Mouse (Mus musculus) heart, adult 8-10 months (tissue): ENCODE data around the gene Mrps25. TPM values are rescaled to one million over a fixed set of nuclear protein-coding genes. Genes with fewer than 3 reads are reported as not detected.

Experiments used
- DNase-seq: peaks from one replicate; pipeline ENCODE4 v3.0.0; 2022; ENCODE audit warnings: low spot score
- total RNA-seq, 4 experiments: library from RNA; stranded (reverse); gene quantifications; 2 replicates each; pipeline ENCODE4 v1.2.4; 2022

Mrps25 gene
- total RNA-seq, 4 experiments from 2014 or later = 67.1 to 86.9 (median 71.9) TPM

DNA sequence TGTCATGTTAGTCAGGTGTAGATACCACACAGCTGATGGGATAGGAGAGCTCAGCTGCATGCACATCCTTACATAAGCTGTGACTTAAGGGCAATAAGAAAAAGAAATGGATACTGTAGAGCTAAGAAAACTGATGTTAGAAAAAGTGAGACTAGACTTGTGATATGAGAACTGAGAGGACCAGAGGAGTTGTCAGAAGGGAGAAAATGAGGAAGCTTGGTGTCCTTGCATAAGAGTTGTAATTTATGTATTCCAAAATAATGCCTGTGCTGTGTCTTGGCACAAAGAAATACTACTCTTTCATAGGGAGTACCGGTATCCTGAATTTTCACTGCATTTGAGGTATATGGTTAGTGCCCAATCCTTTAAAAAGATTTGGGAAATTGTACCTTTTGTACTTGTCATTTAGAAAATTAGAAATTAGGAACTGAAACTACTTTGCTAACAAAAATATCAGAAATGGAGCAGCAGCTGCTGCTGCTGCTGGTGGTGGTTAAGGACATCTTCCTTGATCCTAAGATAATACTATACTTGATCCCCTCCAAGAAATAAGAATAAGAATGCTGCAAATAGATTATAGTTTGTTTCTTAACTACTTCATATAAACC, 56.9 kb downstream of the Mrps25 start:
- no peak for DNase-seq

DNA sequence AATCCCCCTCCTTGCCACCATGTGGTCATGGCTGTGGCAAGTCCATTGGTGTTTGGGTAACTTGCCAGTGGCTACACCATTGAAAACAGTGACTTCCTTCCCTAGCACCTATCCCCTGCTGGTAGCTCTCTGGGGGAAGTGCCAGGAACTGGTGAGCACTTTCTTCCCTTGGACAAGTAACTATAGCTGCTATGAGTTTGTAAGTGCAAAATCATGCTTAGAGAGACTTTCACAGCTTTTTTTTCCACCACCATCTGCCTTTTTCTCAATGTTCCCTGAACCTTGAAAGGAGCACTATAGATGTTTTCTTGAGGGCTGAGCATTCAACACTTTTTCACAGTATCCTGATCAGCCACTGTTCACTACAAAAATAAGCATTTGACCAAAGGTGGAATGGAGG, 59.3 kb downstream of the Mrps25 start:
- no peak for DNase-seq

Other genes with a start within 250 kb of the Mrps25 start
- gene Fgd5, start 205.2 kb downstream of the Mrps25 start, total RNA-seq = 10 to 100 TPM; 18.1 to 25.7 (median 20.8) TPM
- 10 to 100 TPM; 20.0 to 24.9 (median 21.8) TPM for gene Nr2c2, start 92.6 kb downstream of the Mrps25 start, total RNA-seq
- 10 to 100 TPM; 10.3 to 18.2 (median 15.7) TPM for gene Rbsn, start 30.9 kb upstream of the Mrps25 start, total RNA-seq
- not detected for gene Trh, start 60.6 kb upstream of the Mrps25 start, total RNA-seq